Mouse (Mus musculus): Measurements from ENCODE around the gene Tmem14a. TPM values are rescaled to one million over a fixed set of nuclear protein-coding genes. Genes with fewer than 3 reads are reported as not detected.
A peak's percentile ranks its signal among the peaks of the same experiment; 100 is the strongest.
"Not testable (repeated sequence)": the region's sequence is repeated elsewhere in the genome, so short reads cannot be mapped to it uniquely, and the experiment has no call there.

The Tmem14a gene
- 6.2 and 8.1 TPM in 2 replicates for total RNA-seq (2014; rRNA removed)
- 3.0 and 3.8 TPM in 2 replicates for polyA plus RNA-seq (2012; rRNA removed)

GRCm38 (mm10) chr1:21218489-21218919 is at the start of gene Tmem14a:
Gene Tmem14a (plus strand): TSS chr1:21218575.
- no peaks in the 10 kb centered on the region for H3K27me3 ChIP-seq (ENCODE audit: control insufficient read depth, insufficient read depth, low read length)
- peak; percentile 78 for DNase-seq (ENCODE audit: extremely low read depth, low read depth, low spot score)
- no peaks in the 10 kb centered on the region for H3K36me3 ChIP-seq (ENCODE audit: control insufficient read depth, insufficient read depth, low read length)
- no peaks in the 10 kb centered on the region for H3K79me2 ChIP-seq (ENCODE audit: control insufficient read depth, insufficient read depth, low read length)
- peaks cover 12% of the 10 kb centered on the region for H3K4me1 ChIP-seq (ENCODE audit: control insufficient read depth, insufficient read depth, low read length)
- H3K4me3 ChIP-seq (ENCODE audit: insufficient read depth, low read depth, low read length): peak within 1 kb of the TSS; percentile 75
- TF ChIP-seq CTCF (IDR thresholded peaks at IDR 0.05; ENCODE audit: low read depth, low read length): peak; percentile 92
- TF ChIP-seq POLR2A (IDR thresholded peaks at IDR 0.05; ENCODE audit: extremely low read depth, insufficient read depth, low read length): 0 out of 2 replicates have a peak, but pooled peaks have one; percentile 44
- peak within 1 kb of the TSS; percentile 89 for H3K9ac ChIP-seq (ENCODE audit: low read depth, low read length)
- WGBS: 2% methylated on average over 17 of the region's 17 CpGs
- H3K27ac ChIP-seq (replicated peaks; ENCODE audit: insufficient read depth, low read depth, low read length): peak within 1 kb of the TSS; percentile 83

GRCm38 (mm10) chr1:21185196-21185595 is 33.2 kb upstream of the Tmem14a start:
- no peak overlapping the region for H3K27ac ChIP-seq (replicated peaks; ENCODE audit: insufficient read depth, low read depth, low read length)
- H3K4me1 ChIP-seq (ENCODE audit: control insufficient read depth, insufficient read depth, low read length): no peaks in the 10 kb centered on the region
- no peak overlapping the region for H3K4me3 ChIP-seq (ENCODE audit: insufficient read depth, low read depth, low read length)
- no peaks in the 10 kb centered on the region for H3K36me3 ChIP-seq (ENCODE audit: control insufficient read depth, insufficient read depth, low read length)
- DNase-seq (ENCODE audit: extremely low read depth, low read depth, low spot score): no peak
- H3K9ac ChIP-seq (ENCODE audit: low read depth, low read length): no peak overlapping the region
- H3K79me2 ChIP-seq (ENCODE audit: control insufficient read depth, insufficient read depth, low read length): no peaks in the 10 kb centered on the region
- 97% methylated on average over 6 of the region's 6 CpGs for WGBS
- no peaks in the 10 kb centered on the region for H3K27me3 ChIP-seq (ENCODE audit: control insufficient read depth, insufficient read depth, low read length)
- TF ChIP-seq CTCF (IDR thresholded peaks at IDR 0.05; ENCODE audit: low read depth, low read length) (no peak), POLR2A (IDR thresholded peaks at IDR 0.05; ENCODE audit: extremely low read depth, insufficient read depth, low read length) (no peak)

GRCm38 (mm10) chr1:21206241-21206640 is 12.1 kb upstream of the Tmem14a start:
- H3K27ac ChIP-seq (replicated peaks; ENCODE audit: insufficient read depth, low read depth, low read length): no peak overlapping the region
- no peaks in the 10 kb centered on the region for H3K27me3 ChIP-seq (ENCODE audit: control insufficient read depth, insufficient read depth, low read length)
- 97% methylated on average over 1 of the region's 1 CpGs for WGBS
- no peaks in the 10 kb centered on the region for H3K36me3 ChIP-seq (ENCODE audit: control insufficient read depth, insufficient read depth, low read length)
- TF ChIP-seq CTCF (IDR thresholded peaks at IDR 0.05; ENCODE audit: low read depth, low read length): no peak
- TF ChIP-seq POLR2A (IDR thresholded peaks at IDR 0.05; ENCODE audit: extremely low read depth, insufficient read depth, low read length): no peak
- DNase-seq (ENCODE audit: extremely low read depth, low read depth, low spot score): no peak
- H3K4me3 ChIP-seq (ENCODE audit: insufficient read depth, low read depth, low read length): no peak overlapping the region
- no peaks in the 10 kb centered on the region for H3K4me1 ChIP-seq (ENCODE audit: control insufficient read depth, insufficient read depth, low read length)
- H3K9ac ChIP-seq (ENCODE audit: low read depth, low read length): no peak overlapping the region
- H3K79me2 ChIP-seq (ENCODE audit: control insufficient read depth, insufficient read depth, low read length): no peaks in the 10 kb centered on the region

- not testable (repeated sequence) for H3K27ac ChIP-seq (replicated peaks; ENCODE audit: insufficient read depth, low read depth, low read length); H3K27me3 ChIP-seq (ENCODE audit: control insufficient read depth, insufficient read depth, low read length); H3K36me3 ChIP-seq (ENCODE audit: control insufficient read depth, insufficient read depth, low read length); DNase-seq (ENCODE audit: extremely low read depth, low read depth, low spot score); H3K79me2 ChIP-seq (ENCODE audit: control insufficient read depth, insufficient read depth, low read length); H3K4me1 ChIP-seq (ENCODE audit: control insufficient read depth, insufficient read depth, low read length); H3K4me3 ChIP-seq (ENCODE audit: insufficient read depth, low read depth, low read length); H3K9ac ChIP-seq (ENCODE audit: low read depth, low read length)
- peak; percentile 22; the same call in 1 of the 2 replicates for TF ChIP-seq CTCF (IDR thresholded peaks at IDR 0.05; ENCODE audit: low read depth, low read length)
- 16% methylated on average over 3 of the region's 3 CpGs for WGBS
Measured at GRCm38 (mm10) chr1:21213537-21213936, 4.8 kb upstream of the Tmem14a start.

GRCm38 (mm10) chr1:21213991-21214692 is 4.2 kb upstream of the Tmem14a start:
- H3K36me3 ChIP-seq (ENCODE audit: control insufficient read depth, insufficient read depth, low read length); H3K27me3 ChIP-seq (ENCODE audit: control insufficient read depth, insufficient read depth, low read length); DNase-seq (ENCODE audit: extremely low read depth, low read depth, low spot score); H3K79me2 ChIP-seq (ENCODE audit: control insufficient read depth, insufficient read depth, low read length); H3K9ac ChIP-seq (ENCODE audit: low read depth, low read length); H3K4me1 ChIP-seq (ENCODE audit: control insufficient read depth, insufficient read depth, low read length); H3K27ac ChIP-seq (replicated peaks; ENCODE audit: insufficient read depth, low read depth, low read length); H3K4me3 ChIP-seq (ENCODE audit: insufficient read depth, low read depth, low read length): not testable (repeated sequence)
- 73% methylated on average over 6 of the region's 6 CpGs for WGBS

- DNase-seq (ENCODE audit: extremely low read depth, low read depth, low spot score): peak; percentile 58
- H3K36me3 ChIP-seq (ENCODE audit: control insufficient read depth, insufficient read depth, low read length): no peaks in the 10 kb centered on the region
- H3K9ac ChIP-seq (ENCODE audit: low read depth, low read length): no peak overlapping the region
- WGBS: 37% methylated on average over 6 of the region's 6 CpGs
- H3K4me3 ChIP-seq (ENCODE audit: insufficient read depth, low read depth, low read length): no peak overlapping the region
- H3K79me2 ChIP-seq (ENCODE audit: control insufficient read depth, insufficient read depth, low read length): no peaks in the 10 kb centered on the region
- peaks cover 29% of the 10 kb centered on the region for H3K4me1 ChIP-seq (ENCODE audit: control insufficient read depth, insufficient read depth, low read length)
- H3K27ac ChIP-seq (replicated peaks; ENCODE audit: insufficient read depth, low read depth, low read length): peak overlapping the region; percentile 89
- TF ChIP-seq CTCF (IDR thresholded peaks at IDR 0.05; ENCODE audit: low read depth, low read length) (no peak), POLR2A (IDR thresholded peaks at IDR 0.05; ENCODE audit: extremely low read depth, insufficient read depth, low read length) (no peak)
- no peaks in the 10 kb centered on the region for H3K27me3 ChIP-seq (ENCODE audit: control insufficient read depth, insufficient read depth, low read length)
Measured at GRCm38 (mm10) chr1:21227756-21228395, 9.5 kb downstream of the Tmem14a start.

- peak; percentile 96 for DNase-seq (ENCODE audit: extremely low read depth, low read depth, low spot score)
- H3K4me3 ChIP-seq (ENCODE audit: insufficient read depth, low read depth, low read length); H3K36me3 ChIP-seq (ENCODE audit: control insufficient read depth, insufficient read depth, low read length); H3K27me3 ChIP-seq (ENCODE audit: control insufficient read depth, insufficient read depth, low read length); H3K79me2 ChIP-seq (ENCODE audit: control insufficient read depth, insufficient read depth, low read length): not testable (repeated sequence)
- 38% methylated on average over 15 of the region's 15 CpGs for WGBS
- H3K9ac ChIP-seq (ENCODE audit: low read depth, low read length): peak overlapping the region; percentile 66
- H3K4me1 ChIP-seq (ENCODE audit: control insufficient read depth, insufficient read depth, low read length): peaks cover 31% of the 10 kb centered on the region
- H3K27ac ChIP-seq (replicated peaks; ENCODE audit: insufficient read depth, low read depth, low read length): peak overlapping the region; percentile 98
Measured at GRCm38 (mm10) chr1:21228740-21229722, 10.7 kb downstream of the Tmem14a start.

Data from liver, adult 2 months (tissue).